Mouse (Mus musculus) heart, postnatal 0 days (tissue): ENCODE data around the gene Gm10644. TPM values are rescaled to one million over a fixed set of nuclear protein-coding genes. Genes with fewer than 3 reads are reported as not detected.

ENCODE experiments used
- ATAC-seq: fragments of 200-750 bp; cut with Nextera tagmentation; 2 replicates; pipeline ENCODE4 v1.8.0; 2017; ENCODE audit warnings: low read depth, moderate number of reproducible peaks, moderate library complexity; ENCODE audit not compliant: insufficient read depth
- DNase-seq: peaks from one replicate; pipeline ENCODE4 v3.0.0-alpha.2; 2016; ENCODE audit warnings: low spot score
- H3K27ac ChIP-seq: fragments of 300-500 bp; sonication (generic); 2 replicates; pipeline ENCODE4 v1.5.1; 2014; ENCODE audit warnings: low read depth, mild to moderate bottlenecking
- H3K27me3 ChIP-seq: fragments of 300-500 bp; sonication (generic); 2 replicates; pipeline ENCODE4 v1.6.1; 2014; ENCODE audit warnings: low read length, mixed read lengths; ENCODE audit not compliant: control insufficient read depth, insufficient read depth
- H3K36me3 ChIP-seq: fragments of 300-500 bp; sonication (generic); replicated peaks from 2 replicates; pipeline ENCODE4 v1.6.1; 2014; ENCODE audit warnings: low read length, mixed read lengths; ENCODE audit not compliant: control insufficient read depth, insufficient read depth
- H3K4me1 ChIP-seq: fragments of 300-500 bp; sonication (generic); 2 replicates; pipeline ENCODE4 v1.6.1; 2014; ENCODE audit warnings: antibody characterized with exemption; ENCODE audit not compliant: control insufficient read depth, insufficient read depth
- H3K4me2 ChIP-seq: fragments of 300-500 bp; sonication (generic); 2 replicates; pipeline ENCODE4 v1.6.1; 2014; ENCODE audit warnings: low read depth, mild to moderate bottlenecking, low read length, moderate library complexity
- H3K4me3 ChIP-seq: fragments of 300-500 bp; sonication (generic); 2 replicates; pipeline ENCODE4 v1.5.1; 2014; ENCODE audit warnings: low read depth, low read length
- H3K9ac ChIP-seq: fragments of 300-500 bp; sonication (generic); replicated peaks from 2 replicates; pipeline ENCODE4 v1.6.1; 2014; ENCODE audit warnings: low read depth, low read length, mixed read lengths
- H3K9me3 ChIP-seq: fragments of 300-500 bp; sonication (generic); replicated peaks from 2 replicates; pipeline ENCODE4 v1.6.1; 2016; ENCODE audit warnings: low read length; ENCODE audit not compliant: control insufficient read depth
- CTCF ChIP-seq: IDR thresholded peaks from 2 replicates; pipeline ENCODE4 v1.5.1; 2016; ENCODE audit warnings: antibody characterized with exemption, control low read depth, low read depth
- EP300 ChIP-seq: IDR thresholded peaks from 2 replicates; pipeline ENCODE4 v1.6.1; 2016; ENCODE audit warnings: antibody characterized with exemption, low read depth
- WGBS: fragments of 180-500 bp; shearing (Covaris S2); extraction: QIAGEN DNeasy Blood & Tissue Kit; methylation state at CpG from one replicate; pipeline ENCODE4 v1.1.7; 2014; 5-methylcytosine and 5-hydroxymethylcytosine counted together
- polyA plus RNA-seq: library from polyadenylated mRNA; unstranded; fragments of >200 nt; fragmentation: Nextera tagmentation; extraction: Ambion mirVana; gene quantifications from 2 replicates; pipeline ENCODE4 v1.2.1, GENCODE M21; 2015
- total RNA-seq: library from RNA; depleted of rRNA; stranded (reverse); fragments of >200 nt; gene quantifications from 2 replicates; pipeline ENCODE4 v1.2.3, GENCODE M21; 2014; ENCODE audit warnings: low replicate concordance

Gene Gm10644
- total and polyA plus RNA-seq, 2 experiments from 2014 or later: 0.08 to 0.42 TPM

DNA sequence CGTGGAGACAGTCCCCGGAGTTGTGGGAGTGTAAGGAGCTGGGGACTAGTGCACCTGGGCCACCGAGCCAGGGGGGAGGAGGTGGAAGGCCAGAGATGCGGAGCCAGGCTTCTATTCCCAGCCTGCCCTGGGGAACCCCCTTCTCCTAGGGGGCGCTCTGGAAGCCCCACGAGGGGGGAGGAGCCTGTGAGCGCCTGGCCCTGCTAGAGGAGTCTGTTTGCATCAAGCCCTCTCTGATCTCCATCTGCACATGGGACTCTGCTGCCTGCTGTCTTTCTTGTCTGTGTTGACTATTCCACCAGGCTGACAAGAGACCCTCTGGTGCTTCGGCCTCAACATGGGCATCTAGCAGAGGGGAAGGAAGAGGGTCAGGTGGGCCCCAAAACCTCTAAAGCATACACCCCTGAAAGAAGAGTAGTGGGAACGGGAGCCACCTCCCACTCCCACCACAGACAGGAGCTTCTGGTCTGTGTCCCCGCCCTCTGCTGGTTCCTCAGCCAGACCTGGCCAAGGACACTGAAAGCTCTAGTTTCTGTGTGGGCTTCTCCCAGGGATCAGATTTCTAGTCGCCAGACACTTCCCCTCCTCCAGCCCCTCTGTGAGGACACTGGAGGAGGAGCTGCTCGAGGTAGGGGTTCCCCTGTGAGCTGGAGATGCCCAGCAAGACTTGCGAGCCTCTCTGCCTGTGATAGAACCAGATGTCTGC is 51.9 kb downstream of the Gm10644 start:
- no peak overlapping the region for H3K4me2 ChIP-seq
- TF ChIP-seq EP300 (no peak), CTCF (no peak)
- H3K9me3 ChIP-seq: no peaks in the 10 kb centered on the region
- H3K4me3 ChIP-seq: no peak overlapping the region
- no peak overlapping the region for H3K9ac ChIP-seq
- H3K36me3 ChIP-seq: no peaks in the 10 kb centered on the region
- ATAC-seq: no peak
- peaks cover 21% of the 10 kb centered on the region for H3K4me1 ChIP-seq
- no peak overlapping the region for H3K27ac ChIP-seq
- H3K27me3 ChIP-seq: no peaks in the 10 kb centered on the region
- DNase-seq: no peak
- 30% methylated on average over 10 of the region's 13 CpGs for WGBS

GRCm38 (mm10) chr8:83901566-83902485 is 53.2 kb downstream of the Gm10644 start:
- H3K4me1 ChIP-seq: peaks cover 21% of the 10 kb centered on the region
- no peak for TF ChIP-seq CTCF
- no peak for TF ChIP-seq EP300
- H3K27me3 ChIP-seq: peaks cover 4% of the 10 kb centered on the region; the same call in 1 of the 2 replicates
- no peak overlapping the region for H3K27ac ChIP-seq
- no peak overlapping the region for H3K9ac ChIP-seq
- WGBS: 37% methylated on average over 14 of the region's 14 CpGs
- DNase-seq (no peak), ATAC-seq (no peak)
- peak overlapping the region; percentile 100 for H3K4me2 ChIP-seq
- no peaks in the 10 kb centered on the region for H3K36me3 ChIP-seq
- H3K4me3 ChIP-seq: peak overlapping the region; percentile 89
- no peaks in the 10 kb centered on the region for H3K9me3 ChIP-seq

- Histone ChIP-seq H3K27ac (no peak overlapping the region), H3K4me3 (peak overlapping the region; percentile 89), H3K4me1 (peaks cover 21% of the 10 kb centered on the region), H3K9me3 (no peaks in the 10 kb centered on the region), H3K27me3 (peaks cover 6% of the 10 kb centered on the region; the same call in 1 of the 2 replicates), H3K9ac (peak overlapping the region; percentile 76), H3K4me2 (peak overlapping the region; percentile 100), H3K36me3 (no peaks in the 10 kb centered on the region)
- under 1% methylated on average over 38 of the region's 40 CpGs for WGBS
- TF ChIP-seq CTCF (no peak), EP300 (no peak)
- no peak for DNase-seq
- no peak for ATAC-seq
These were observed 54.1 kb downstream of the Gm10644 start for GRCm38 (mm10) chr8:83900957-83901270.

DNA sequence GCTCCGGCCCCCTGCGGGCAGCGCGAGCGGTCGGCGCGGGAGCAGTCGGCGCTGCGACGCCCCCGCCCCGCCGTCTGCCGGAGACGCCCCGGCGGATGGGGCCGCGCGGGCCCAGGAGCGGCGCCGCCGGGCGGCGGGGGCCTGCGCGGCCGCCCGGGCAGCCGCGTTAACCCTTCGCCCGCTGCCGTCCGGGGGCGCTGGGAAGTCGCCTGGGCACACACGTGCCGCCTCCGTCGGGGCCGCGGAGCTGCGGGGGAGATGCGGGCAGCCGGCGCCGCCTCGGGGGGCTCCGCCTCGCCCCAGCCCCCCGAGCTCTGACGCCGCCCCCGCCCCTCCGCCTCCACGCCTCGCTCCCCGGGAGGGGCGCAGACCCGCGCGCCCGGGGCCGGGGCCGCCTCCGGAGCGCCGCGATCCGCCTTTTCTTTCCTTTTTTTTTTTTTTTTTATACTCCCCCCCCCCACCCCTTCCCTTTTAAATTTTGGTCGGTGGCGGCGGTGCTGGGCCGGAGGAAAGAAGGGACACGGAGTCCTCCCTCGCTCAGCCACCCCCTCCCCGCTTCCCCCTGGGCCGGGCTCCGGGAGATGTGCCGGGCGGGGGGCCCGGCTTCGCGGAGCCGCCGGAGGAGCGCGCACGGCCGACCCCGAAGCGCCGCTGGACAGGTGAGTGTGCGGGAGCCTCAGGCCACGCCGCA is 54.6 kb downstream of the Gm10644 start:
- no peak for DNase-seq
- Histone ChIP-seq H3K36me3 (no peaks in the 10 kb centered on the region), H3K4me3 (peak overlapping the region; percentile 89), H3K27me3 (peaks cover 6% of the 10 kb centered on the region; the same call in 1 of the 2 replicates), H3K4me1 (peaks cover 17% of the 10 kb centered on the region), H3K9me3 (no peaks in the 10 kb centered on the region), H3K4me2 (peak overlapping the region; percentile 100), H3K27ac (peak overlapping the region; percentile 90), H3K9ac (peak overlapping the region; percentile 76)
- WGBS: 2% methylated on average over 30 of the region's 100 CpGs
- ATAC-seq: peak; percentile 6
- TF ChIP-seq EP300 (no peak), CTCF (no peak)
